Mouse (Mus musculus) midbrain, embryonic 16.5 days (tissue): Measurements from ENCODE around the gene Mefv. TPM values are rescaled to one million over a fixed set of nuclear protein-coding genes. Genes with fewer than 3 reads are reported as not detected.
"Not testable (repeated sequence)": the region's sequence is repeated elsewhere in the genome, so short reads cannot be mapped to it uniquely, and the experiment has no call there.

Experiments
- ATAC-seq: fragments of 200-750 bp; cut with Nextera tagmentation; 2 replicates; pipeline ENCODE4 v1.8.0; 2017; ENCODE audit warnings: moderate TSS enrichment
- H3K27ac ChIP-seq: fragments of 300-500 bp; sonication (generic); 2 replicates; pipeline ENCODE4 v1.5.1; 2014; ENCODE audit warnings: mild to moderate bottlenecking, low read length, mixed read lengths
- H3K27me3 ChIP-seq: fragments of 300-500 bp; sonication (generic); 2 replicates; pipeline ENCODE4 v1.6.1; 2014; ENCODE audit warnings: low read depth, low read length, mixed read lengths; ENCODE audit not compliant: control insufficient read depth, insufficient read depth
- H3K36me3 ChIP-seq: fragments of 300-500 bp; sonication (generic); 2 replicates; pipeline ENCODE4 v1.6.1; 2014; ENCODE audit warnings: mild to moderate bottlenecking, low read length, moderate library complexity, mixed read lengths; ENCODE audit not compliant: control insufficient read depth, insufficient read depth
- H3K4me1 ChIP-seq: fragments of 300-500 bp; sonication (generic); 2 replicates; pipeline ENCODE4 v1.6.1; 2014; ENCODE audit warnings: mild to moderate bottlenecking, low read length, mixed read lengths; ENCODE audit not compliant: control insufficient read depth, insufficient read depth
- H3K4me2 ChIP-seq: fragments of 300-500 bp; sonication (generic); 2 replicates; pipeline ENCODE4 v1.6.1; 2014; ENCODE audit warnings: mild to moderate bottlenecking, low read length, mixed read lengths
- H3K4me3 ChIP-seq: fragments of 300-500 bp; sonication (generic); 2 replicates; pipeline ENCODE4 v1.5.1; 2014; ENCODE audit warnings: low read depth, mild to moderate bottlenecking, low read length, moderate library complexity, mixed read lengths
- H3K9ac ChIP-seq: fragments of 300-500 bp; sonication (generic); 2 replicates; pipeline ENCODE4 v1.6.1; 2014; ENCODE audit warnings: low read depth, low read length, mixed read lengths
- H3K9me3 ChIP-seq: fragments of 300-500 bp; sonication (generic); replicated peaks from 2 replicates; pipeline ENCODE4 v1.6.1; 2014; ENCODE audit warnings: mild to moderate bottlenecking, low read length, mixed read lengths; ENCODE audit not compliant: control insufficient read depth, poor library complexity, severe bottlenecking
- WGBS: fragments of 180-500 bp; shearing (Covaris S2); extraction: QIAGEN DNeasy Blood & Tissue Kit; methylation state at CpG from one replicate; pipeline ENCODE4 v1.1.7; 2014; 5-methylcytosine and 5-hydroxymethylcytosine counted together
- polyA plus RNA-seq: library from polyadenylated mRNA; unstranded; fragments of >200 nt; fragmentation: Nextera tagmentation; extraction: Ambion mirVana; gene quantifications from 2 replicates; pipeline ENCODE4 v1.2.1, GENCODE M21; 2015

The Mefv gene
- polyA plus RNA-seq, 1 experiment from 2014 or later = not detected

GRCm38 (mm10) chr16:3727980-3728720 lies 10.3 kb upstream of the Mefv start:
- no peak for ATAC-seq
- H3K27me3 ChIP-seq = no peaks in the 10 kb centered on the region
- WGBS = 86% methylated on average over 6 of the region's 6 CpGs

GRCm38 (mm10) chr16:3723231-3723630 lies 5.3 kb upstream of the Mefv start:
- Histone ChIP-seq H3K9ac (no peak overlapping the region), H3K36me3 (no peaks in the 10 kb centered on the region), H3K27me3 (no peaks in the 10 kb centered on the region), H3K9me3 (no peaks in the 10 kb centered on the region), H3K4me2 (no peak overlapping the region), H3K27ac (no peak overlapping the region), H3K4me3 (no peak overlapping the region), H3K4me1 (no peaks in the 10 kb centered on the region)
- ATAC-seq = no peak
- 73% methylated on average over 3 of the region's 3 CpGs for WGBS

More at GRCm38 (mm10) chr16:3727980-3728720, 10.3 kb upstream of the Mefv start:
- Histone ChIP-seq H3K27ac (no peak overlapping the region), H3K9ac (no peak overlapping the region), H3K36me3 (no peaks in the 10 kb centered on the region), H3K4me1 (no peaks in the 10 kb centered on the region), H3K4me2 (no peak overlapping the region), H3K9me3 (no peaks in the 10 kb centered on the region), H3K4me3 (no peak overlapping the region)

- H3K27ac ChIP-seq = no peak overlapping the region
- no peaks in the 10 kb centered on the region for H3K27me3 ChIP-seq
- 98% methylated on average over 2 of the region's 2 CpGs for WGBS
Observed at GRCm38 (mm10) chr16:3714731-3715130, 3.2 kb downstream of the Mefv start.

GRCm38 (mm10) chr16:3706680-3707079 lies 11.2 kb downstream of the Mefv start:
- Histone ChIP-seq H3K4me2 (no peak overlapping the region), H3K4me3 (no peak overlapping the region), H3K36me3 (no peaks in the 10 kb centered on the region), H3K9me3 (no peaks in the 10 kb centered on the region), H3K27me3 (no peaks in the 10 kb centered on the region), H3K9ac (no peak overlapping the region), H3K4me1 (no peaks in the 10 kb centered on the region), H3K27ac (no peak overlapping the region)
- no peak for ATAC-seq
- WGBS = 92% methylated on average over 6 of the region's 6 CpGs

More at GRCm38 (mm10) chr16:3714731-3715130, 3.2 kb downstream of the Mefv start:
- H3K4me1 ChIP-seq = no peaks in the 10 kb centered on the region
- H3K9me3 ChIP-seq = no peaks in the 10 kb centered on the region
- no peak overlapping the region for H3K9ac ChIP-seq
- no peak overlapping the region for H3K4me3 ChIP-seq
- ATAC-seq = no peak
- no peaks in the 10 kb centered on the region for H3K36me3 ChIP-seq
- H3K4me2 ChIP-seq = no peak overlapping the region

- ATAC-seq = no peak
- no peak overlapping the region for H3K4me3 ChIP-seq
- H3K4me2 ChIP-seq = no peak overlapping the region
- WGBS = 65% methylated on average over 1 of the region's 1 CpGs
- no peaks in the 10 kb centered on the region for H3K36me3 ChIP-seq
- no peaks in the 10 kb centered on the region for H3K4me1 ChIP-seq
- no peak overlapping the region for H3K27ac ChIP-seq
- H3K27me3 ChIP-seq = no peaks in the 10 kb centered on the region
- H3K9me3 ChIP-seq = no peaks in the 10 kb centered on the region
- H3K9ac ChIP-seq = no peak overlapping the region
Observed at GRCm38 (mm10) chr16:3700893-3701292, 17.0 kb downstream of the Mefv start.

- ATAC-seq = no peak
- Histone ChIP-seq H3K36me3 (no peaks in the 10 kb centered on the region), H3K4me3 (no peak overlapping the region), H3K9ac (no peak overlapping the region), H3K4me2 (no peak overlapping the region), H3K27me3 (no peaks in the 10 kb centered on the region), H3K4me1 (no peaks in the 10 kb centered on the region), H3K27ac (no peak overlapping the region), H3K9me3 (no peaks in the 10 kb centered on the region)
- 89% methylated on average over 8 of the region's 8 CpGs for WGBS
Observed at GRCm38 (mm10) chr16:3699281-3699680, 18.6 kb downstream of the Mefv start.

- H3K4me1 ChIP-seq, H3K9ac ChIP-seq, H3K36me3 ChIP-seq, ATAC-seq, H3K27ac ChIP-seq, H3K4me2 ChIP-seq, H3K4me3 ChIP-seq, H3K9me3 ChIP-seq, H3K27me3 ChIP-seq: not testable (repeated sequence)
- WGBS = 69% methylated on average over 20 of the region's 20 CpGs
Observed at GRCm38 (mm10) chr16:3689608-3690007, 28.3 kb downstream of the Mefv start.

Other genes with a start within 250 kb of the Mefv start
- gene Olfr161, start 127.1 kb downstream of the Mefv start, polyA plus RNA-seq = not detected in 2 replicates
- 52.3 and 56.5 TPM in 2 replicates for gene Zfp263, start 26.0 kb upstream of the Mefv start, polyA plus RNA-seq
- gene Olfr15, start 112.8 kb upstream of the Mefv start, polyA plus RNA-seq = not detected in 2 replicates
- gene Zfp174, start 129.2 kb upstream of the Mefv start, polyA plus RNA-seq = 3.8 and 3.9 TPM in 2 replicates
- gene Naa60, start 154.3 kb upstream of the Mefv start, polyA plus RNA-seq = 98.6 and 110 TPM in 2 replicates
- gene Zfp597, start 166.5 kb upstream of the Mefv start, polyA plus RNA-seq = 20.6 and 21.8 TPM in 2 replicates
- 2.7 and 5.4 TPM in 2 replicates for gene Gm20695, start 166.6 kb upstream of the Mefv start, polyA plus RNA-seq
- 13.2 and 14.7 TPM in 2 replicates for gene 1700037C18Rik, start 190.6 kb upstream of the Mefv start, polyA plus RNA-seq
- gene Cluap1, start 190.7 kb upstream of the Mefv start, polyA plus RNA-seq = 42.3 and 44.4 TPM in 2 replicates